Mouse (Mus musculus): ENCODE measurements around the gene Pitpnm3.

DNA sequence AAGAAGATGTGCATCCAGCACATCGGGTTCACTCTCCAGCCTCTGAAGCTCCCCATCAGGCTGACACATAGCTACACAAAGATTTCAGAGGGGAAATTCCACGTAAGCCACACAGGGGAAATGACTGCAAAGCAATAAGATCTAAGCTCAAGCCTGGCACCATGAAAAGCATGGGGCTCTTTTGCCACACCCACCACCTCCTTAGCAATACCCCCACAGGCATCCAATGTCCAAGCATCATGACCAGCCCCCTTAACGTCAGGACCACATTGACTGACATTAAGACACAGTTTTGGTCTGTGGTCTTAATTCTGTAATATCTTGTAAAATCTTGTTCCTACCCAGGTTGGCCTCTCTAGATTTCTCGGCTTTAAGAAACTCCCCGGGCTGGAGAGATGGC lies 45.0 kb upstream of the Pitpnm3 start:
- no peak for TF ChIP-seq CTCF (IDR thresholded peaks at IDR 0.05; ENCODE audit: borderline replicate concordance, insufficient read depth, low read length)
- TF ChIP-seq POLR2A (IDR thresholded peaks at IDR 0.05; ENCODE audit: low read depth, low read length) = no peak
